Mouse (Mus musculus) testis, adult 2 months (tissue): ENCODE results near the gene Maml2. TPM values are rescaled to one million over a fixed set of nuclear protein-coding genes. Genes with fewer than 3 reads are reported as not detected.

Experiments
- H3K27ac ChIP-seq: fragments of 200-500 bp; 2 replicates; pipeline ENCODE4 v1.5.1; 2012; ENCODE audit warnings: low read depth, low read length; ENCODE audit not compliant: control insufficient read depth, insufficient read depth
- H3K27me3 ChIP-seq: fragments of 200-500 bp; 2 replicates; pipeline ENCODE4 v1.6.1; 2012; ENCODE audit warnings: mild to moderate bottlenecking, low read length, moderate library complexity; ENCODE audit not compliant: control insufficient read depth, insufficient read depth
- H3K36me3 ChIP-seq: fragments of 200-500 bp; 2 replicates; pipeline ENCODE4 v1.6.1; 2012; ENCODE audit warnings: mild to moderate bottlenecking, low read length; ENCODE audit not compliant: control insufficient read depth, insufficient read depth
- H3K4me1 ChIP-seq: fragments of 200-500 bp; 2 replicates; pipeline ENCODE4 v1.6.1; 2012; ENCODE audit warnings: low read length; ENCODE audit not compliant: control insufficient read depth, insufficient read depth
- H3K4me3 ChIP-seq: fragments of 200-500 bp; 2 replicates; pipeline ENCODE4 v1.5.1; 2012; ENCODE audit warnings: low read depth, mild to moderate bottlenecking, low read length, moderate library complexity, mixed read lengths; ENCODE audit not compliant: control insufficient read depth
- CTCF ChIP-seq: fragments of 200-500 bp; IDR thresholded peaks from 2 replicates; pipeline ENCODE4 v1.5.1; 2012; ENCODE audit warnings: low read depth, mild to moderate bottlenecking, inconsistent platforms, low read length, moderate library complexity; ENCODE audit not compliant: control insufficient read depth, insufficient read depth, insufficient replicate concordance
- POLR2A ChIP-seq: fragments of 200-500 bp; IDR thresholded peaks from 2 replicates; pipeline ENCODE4 v1.6.1; 2012; ENCODE audit warnings: low read depth, mild to moderate bottlenecking, inconsistent platforms, low read length, moderate library complexity; ENCODE audit not compliant: control insufficient read depth
- polyA plus RNA-seq: library from polyadenylated mRNA; depleted of rRNA; stranded (reverse); fragments of >200 nt; gene quantifications from 2 replicates; pipeline ENCODE4 v1.2.3, GENCODE M21; 2012

Gene Maml2
- polyA plus RNA-seq, 1 experiment, result 0.56 TPM

GRCm38 (mm10) chr9:13624780-13625179 lies 327.0 kb downstream of the Maml2 start:
- no peaks in the 10 kb centered on the region for H3K36me3 ChIP-seq
- H3K27me3 ChIP-seq, result no peaks in the 10 kb centered on the region
- TF ChIP-seq POLR2A, result no peak
- no peak for TF ChIP-seq CTCF
- no peak overlapping the region for H3K4me3 ChIP-seq
- no peak overlapping the region for H3K27ac ChIP-seq
- no peaks in the 10 kb centered on the region for H3K4me1 ChIP-seq

- Histone ChIP-seq H3K36me3 (no peaks in the 10 kb centered on the region), H3K27me3 (no peaks in the 10 kb centered on the region)
Observed at GRCm38 (mm10) chr9:13625215-13625614, 327.5 kb downstream of the Maml2 start.

GRCm38 (mm10) chr9:13626480-13626879 lies 328.7 kb downstream of the Maml2 start:
- Histone ChIP-seq H3K4me1 (no peaks in the 10 kb centered on the region), H3K36me3 (no peaks in the 10 kb centered on the region), H3K27me3 (no peaks in the 10 kb centered on the region), H3K27ac (no peak overlapping the region), H3K4me3 (no peak overlapping the region)
- no peak for TF ChIP-seq POLR2A
- no peak for TF ChIP-seq CTCF

More at GRCm38 (mm10) chr9:13625215-13625614, 327.5 kb downstream of the Maml2 start:
- no peaks in the 10 kb centered on the region for H3K4me1 ChIP-seq
- no peak overlapping the region for H3K27ac ChIP-seq
- no peak for TF ChIP-seq CTCF
- no peak for TF ChIP-seq POLR2A
- H3K4me3 ChIP-seq, result no peak overlapping the region

- TF ChIP-seq POLR2A, result no peak
- TF ChIP-seq CTCF, result no peak
- H3K4me3 ChIP-seq, result no peak overlapping the region
- no peak overlapping the region for H3K27ac ChIP-seq
Observed at GRCm38 (mm10) chr9:13633371-13633770, 335.6 kb downstream of the Maml2 start.

GRCm38 (mm10) chr9:13639655-13640054 lies 341.9 kb downstream of the Maml2 start:
- TF ChIP-seq CTCF (no peak), POLR2A (no peak)
- Histone ChIP-seq H3K4me1 (no peaks in the 10 kb centered on the region), H3K27me3 (no peaks in the 10 kb centered on the region), H3K36me3 (no peaks in the 10 kb centered on the region), H3K27ac (no peak overlapping the region), H3K4me3 (no peak overlapping the region)

More at GRCm38 (mm10) chr9:13633371-13633770, 335.6 kb downstream of the Maml2 start:
- Histone ChIP-seq H3K36me3 (no peaks in the 10 kb centered on the region), H3K4me1 (no peaks in the 10 kb centered on the region), H3K27me3 (no peaks in the 10 kb centered on the region)

GRCm38 (mm10) chr9:13645153-13645552 lies 347.4 kb downstream of the Maml2 start:
- no peaks in the 10 kb centered on the region for H3K4me1 ChIP-seq
- H3K27ac ChIP-seq, result no peak overlapping the region
- no peaks in the 10 kb centered on the region for H3K27me3 ChIP-seq
- H3K36me3 ChIP-seq, result no peaks in the 10 kb centered on the region
- TF ChIP-seq CTCF (no peak), POLR2A (no peak)
- H3K4me3 ChIP-seq, result no peak overlapping the region

- Histone ChIP-seq H3K4me3 (no peak overlapping the region), H3K4me1 (no peaks in the 10 kb centered on the region), H3K27ac (no peak overlapping the region), H3K27me3 (no peaks in the 10 kb centered on the region), H3K36me3 (no peaks in the 10 kb centered on the region)
- TF ChIP-seq POLR2A, result no peak
- no peak for TF ChIP-seq CTCF
Observed at GRCm38 (mm10) chr9:13651065-13651464, 353.3 kb downstream of the Maml2 start.

- TF ChIP-seq CTCF, result no peak
- TF ChIP-seq POLR2A, result no peak
- Histone ChIP-seq H3K4me1 (no peaks in the 10 kb centered on the region), H3K36me3 (no peaks in the 10 kb centered on the region), H3K27ac (no peak overlapping the region), H3K27me3 (no peaks in the 10 kb centered on the region), H3K4me3 (no peak overlapping the region)
Observed at GRCm38 (mm10) chr9:13651828-13652227, 354.1 kb downstream of the Maml2 start.
